Mouse (Mus musculus) bone marrow, adult 2 months (tissue): ENCODE data around the gene Sema6c.

ENCODE experiments used
- CTCF ChIP-seq: fragments of 200-500 bp; IDR thresholded peaks from 2 replicates; pipeline ENCODE4 v1.5.1; 2011; ENCODE audit warnings: low read length, control low read depth; ENCODE audit not compliant: control insufficient read depth, insufficient read depth
- POLR2A ChIP-seq: fragments of 200-500 bp; IDR thresholded peaks from 2 replicates; pipeline ENCODE4 v1.6.1; 2011; ENCODE audit warnings: low read depth, mild to moderate bottlenecking, control low read depth, low read length, borderline replicate concordance; ENCODE audit not compliant: control insufficient read depth

- no peak for TF ChIP-seq CTCF
- no peak for TF ChIP-seq POLR2A
Observed at GRCm38 (mm10) chr3:95164840-95165239, 4.6 kb downstream of the Sema6c start.
